Mouse (Mus musculus) small intestine, adult 2 months (tissue): ENCODE measurements around the gene Zfp800. TPM values are rescaled to one million over a fixed set of nuclear protein-coding genes. Genes with fewer than 3 reads are reported as not detected.
A peak's percentile ranks its signal among the peaks of the same experiment; 100 is the strongest.

Experiments used
- H3K27ac ChIP-seq: fragments of 200-500 bp; 2 replicates; pipeline ENCODE4 v1.5.1; 2012; ENCODE audit warnings: low read depth, low read length, control low read depth, inconsistent platforms; ENCODE audit not compliant: insufficient read depth
- H3K27me3 ChIP-seq: fragments of 200-500 bp; 2 replicates; pipeline ENCODE4 v1.6.1; 2012; ENCODE audit warnings: mild to moderate bottlenecking, moderate library complexity, low read length, inconsistent platforms; ENCODE audit not compliant: control insufficient read depth, insufficient read depth
- H3K36me3 ChIP-seq: fragments of 200-500 bp; 2 replicates; pipeline ENCODE4 v1.6.1; 2012; ENCODE audit warnings: mild to moderate bottlenecking, low read length, control low read depth, inconsistent platforms; ENCODE audit not compliant: control insufficient read depth, insufficient read depth
- H3K4me1 ChIP-seq: fragments of 200-500 bp; 2 replicates; pipeline ENCODE4 v1.6.1; 2012; ENCODE audit warnings: low read length, inconsistent platforms, mixed read lengths; ENCODE audit not compliant: control insufficient read depth, insufficient read depth, insufficient read length
- H3K4me3 ChIP-seq: fragments of 200-500 bp; 2 replicates; pipeline ENCODE4 v1.5.1; 2012; ENCODE audit warnings: low read depth, mild to moderate bottlenecking, control low read depth, inconsistent platforms, low read length, moderate library complexity
- CTCF ChIP-seq: fragments of 200-500 bp; IDR thresholded peaks from 2 replicates; pipeline ENCODE4 v1.5.1; 2012; ENCODE audit warnings: low read depth, mild to moderate bottlenecking, control low read depth, inconsistent platforms, low read length, moderate library complexity, mixed read lengths; ENCODE audit not compliant: insufficient replicate concordance, insufficient read length; ENCODE audit errors: extremely low read depth
- POLR2A ChIP-seq: fragments of 200-500 bp; IDR thresholded peaks from 2 replicates; pipeline ENCODE4 v1.6.1; 2012; ENCODE audit warnings: low read depth, mild to moderate bottlenecking, control low read depth, inconsistent platforms, low read length, moderate library complexity
- WGBS: fragments of 180-500 bp; shearing (Covaris S2); methylation state at CpG from one replicate; pipeline ENCODE4 v1.1.7; 2018; 5-methylcytosine and 5-hydroxymethylcytosine counted together
- polyA plus RNA-seq: library from polyadenylated mRNA; depleted of rRNA; stranded (reverse); fragments of >200 nt; gene quantifications from 2 replicates; pipeline ENCODE4 v1.2.3, GENCODE M21; 2012

Gene Zfp800
- polyA plus RNA-seq, 1 experiment = 3.1 TPM

- 64% methylated on average over 2 of the region's 2 CpGs for WGBS
- Histone ChIP-seq H3K36me3 (no peaks in the 10 kb centered on the region), H3K27me3 (no peaks in the 10 kb centered on the region; the same call in 1 of the 2 replicates), H3K4me1 (no peaks in the 10 kb centered on the region), H3K4me3 (no peak overlapping the region), H3K27ac (no peak overlapping the region)
- TF ChIP-seq CTCF (no peak), POLR2A (no peak)
These were observed 117.9 kb downstream of the Zfp800 start for GRCm38 (mm10) chr6:28279886-28280285.

DNA sequence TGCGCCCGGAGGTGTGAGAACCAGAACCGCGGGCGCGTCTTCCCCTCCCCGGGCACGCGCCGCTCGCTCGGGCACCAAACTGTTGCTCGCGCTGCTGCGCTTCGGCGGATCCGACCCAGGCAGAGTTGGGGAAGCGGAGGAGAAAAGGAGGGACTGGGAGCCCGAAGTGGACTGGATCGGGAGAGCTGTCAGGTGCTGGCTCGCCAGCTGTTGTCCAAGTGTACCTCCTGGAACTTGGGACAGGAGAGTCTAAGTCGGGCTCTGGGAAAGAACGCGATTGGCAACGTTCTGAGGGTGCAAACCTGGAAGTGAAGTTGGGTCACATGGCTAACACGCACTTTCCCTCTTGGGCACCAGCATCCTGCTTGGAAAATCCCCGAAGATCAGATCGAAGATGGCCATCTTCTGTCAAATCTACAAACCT lies 135.6 kb downstream of the Zfp800 start:
- H3K27ac ChIP-seq = peak overlapping the region; percentile 61
- TF ChIP-seq CTCF (no peak), POLR2A (no peak)
- no peaks in the 10 kb centered on the region; the same call in 1 of the 2 replicates for H3K4me1 ChIP-seq
- WGBS = 1% methylated on average over 29 of the region's 29 CpGs
- H3K27me3 ChIP-seq = no peaks in the 10 kb centered on the region
- peaks cover 3% of the 10 kb centered on the region; the same call in 1 of the 2 replicates for H3K36me3 ChIP-seq
- peak overlapping the region; percentile 84 for H3K4me3 ChIP-seq

GRCm38 (mm10) chr6:28261307-28262197 lies 136.3 kb downstream of the Zfp800 start:
- H3K4me1 ChIP-seq = no peaks in the 10 kb centered on the region; the same call in 1 of the 2 replicates
- H3K36me3 ChIP-seq = peaks cover 4% of the 10 kb centered on the region; the same call in 1 of the 2 replicates
- TF ChIP-seq CTCF = no peak
- TF ChIP-seq POLR2A = peak; percentile 95
- under 1% methylated on average over 131 of the region's 131 CpGs for WGBS
- H3K27me3 ChIP-seq = no peaks in the 10 kb centered on the region
- peak overlapping the region; percentile 61 for H3K27ac ChIP-seq
- H3K4me3 ChIP-seq = peak overlapping the region; percentile 84

DNA sequence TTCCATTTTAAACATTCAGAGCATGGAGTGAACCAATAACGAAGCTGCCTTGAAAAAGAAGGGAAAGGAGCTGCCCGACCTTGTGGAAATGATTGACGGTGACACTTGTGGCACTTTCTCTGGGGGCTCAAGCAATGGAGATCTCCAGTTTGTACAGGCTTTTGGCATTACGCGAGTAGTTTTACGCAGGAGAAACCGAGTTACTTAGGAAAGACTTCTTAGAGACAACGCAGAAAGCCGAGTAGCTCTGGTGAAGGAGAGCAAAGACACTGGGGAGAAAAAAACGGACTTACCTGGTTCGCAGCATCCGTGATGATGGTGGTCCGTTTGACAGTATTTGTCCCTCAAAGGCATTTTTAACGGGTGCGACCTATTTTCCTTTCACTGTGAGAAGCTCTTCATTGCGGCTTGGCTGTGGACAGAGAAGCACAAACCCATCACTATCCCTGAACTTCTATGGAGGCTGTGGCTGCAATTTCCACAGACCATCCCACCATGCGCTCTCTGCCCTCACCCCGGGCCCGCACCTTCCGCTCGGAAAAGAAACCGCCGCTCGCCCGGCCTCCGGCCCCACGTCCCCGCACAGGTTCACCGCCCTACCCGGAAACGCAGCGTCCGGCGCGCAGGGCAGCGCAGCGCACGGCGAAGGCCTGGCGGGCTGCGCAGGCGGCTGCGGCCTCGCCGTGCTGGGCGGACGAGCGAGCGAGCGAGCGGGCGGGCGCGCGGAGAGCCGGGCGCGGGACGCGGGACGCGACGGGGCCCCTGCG lies 137.2 kb downstream of the Zfp800 start:
- Histone ChIP-seq H3K36me3 (peaks cover 7% of the 10 kb centered on the region), H3K4me1 (no peaks in the 10 kb centered on the region; the same call in 1 of the 2 replicates), H3K4me3 (peak overlapping the region; percentile 84), H3K27ac (no peak overlapping the region), H3K27me3 (no peaks in the 10 kb centered on the region)
- TF ChIP-seq CTCF = no peak
- TF ChIP-seq POLR2A = no peak
- 6% methylated on average over 59 of the region's 64 CpGs for WGBS

DNA sequence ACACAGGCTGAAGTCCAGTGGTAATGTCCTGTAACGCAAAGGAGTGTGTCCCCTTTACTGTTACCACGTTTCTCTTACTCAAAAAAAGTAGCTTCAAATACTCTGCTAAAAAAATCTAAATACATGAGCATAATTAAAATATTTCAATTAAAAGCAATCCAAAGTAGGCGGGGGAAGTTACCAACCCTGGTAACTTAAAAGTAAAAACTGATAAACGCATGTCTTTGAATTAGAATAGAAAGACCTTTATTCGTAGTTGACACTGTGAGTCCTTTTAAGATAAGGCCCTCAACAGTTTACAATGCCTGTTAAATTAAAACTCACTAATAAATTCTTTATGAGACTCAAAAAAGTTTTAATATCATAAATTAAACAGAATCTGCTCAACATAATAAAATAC lies 138.1 kb downstream of the Zfp800 start:
- H3K27ac ChIP-seq = no peak overlapping the region
- H3K4me1 ChIP-seq = no peaks in the 10 kb centered on the region; the same call in 1 of the 2 replicates
- WGBS = 84% methylated on average over 5 of the region's 5 CpGs
- TF ChIP-seq CTCF (no peak), POLR2A (no peak)
- H3K27me3 ChIP-seq = no peaks in the 10 kb centered on the region
- H3K36me3 ChIP-seq = peaks cover 10% of the 10 kb centered on the region
- no peak overlapping the region for H3K4me3 ChIP-seq

DNA sequence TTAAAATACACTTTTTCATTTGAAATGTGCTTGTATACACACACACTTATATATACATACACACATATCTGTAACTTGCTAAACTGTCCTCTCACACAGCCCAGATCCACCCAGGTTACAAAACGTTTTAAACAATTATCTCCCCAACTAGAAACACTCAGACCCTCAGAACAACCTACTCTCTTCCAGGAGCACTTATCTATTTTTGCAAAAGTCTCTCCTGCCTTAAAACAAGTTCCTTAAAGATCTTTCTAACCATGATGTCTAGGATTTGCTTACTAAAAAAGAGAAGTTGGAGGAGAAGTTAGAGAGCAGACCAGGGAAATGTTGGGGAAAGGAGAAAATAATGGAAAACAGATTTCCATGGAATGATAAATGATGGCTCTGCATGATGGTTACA lies 139.4 kb downstream of the Zfp800 start:
- peaks cover 16% of the 10 kb centered on the region for H3K36me3 ChIP-seq
- H3K27ac ChIP-seq = no peak overlapping the region
- TF ChIP-seq CTCF = no peak
- no peaks in the 10 kb centered on the region for H3K27me3 ChIP-seq
- H3K4me3 ChIP-seq = no peak overlapping the region
- WGBS = 48% methylated on average over 1 of the region's 1 CpGs
- no peaks in the 10 kb centered on the region; the same call in 1 of the 2 replicates for H3K4me1 ChIP-seq

- no peak overlapping the region for H3K27ac ChIP-seq
- H3K27me3 ChIP-seq = no peaks in the 10 kb centered on the region
- TF ChIP-seq CTCF (no peak), POLR2A (no peak)
- H3K4me3 ChIP-seq = no peak overlapping the region
- no peaks in the 10 kb centered on the region; the same call in 1 of the 2 replicates for H3K4me1 ChIP-seq
- WGBS = 30% methylated on average over 1 of the region's 1 CpGs
- peaks cover 20% of the 10 kb centered on the region for H3K36me3 ChIP-seq
These were observed 140.0 kb downstream of the Zfp800 start for GRCm38 (mm10) chr6:28257772-28258171.
